Mouse (Mus musculus) c-Kit-positive CD71-positive TER-119-negative erythroid progenitor cells, embryonic 14.5 days (primary cell): ENCODE measurements at regions not wholly inside any gene's neighbourhood (a gene's known extent, or its start where the extent isn't known, plus 50 kb on each side); places are given as distances from the start of the nearest gene placed in this dataset.

Source experiments
- DNase-seq: peaks from one replicate; pipeline ENCODE4 v3.0.0-alpha.2; 2013; ENCODE audit warnings: low read depth

GRCm38 (mm10) chr6:51108336-51108956 lies 324.0 kb upstream of the Nfe2l3 start:
- DNase-seq: no peak

GRCm38 (mm10) chr6:51110596-51110995 lies 321.9 kb upstream of the Nfe2l3 start:
- DNase-seq: no peak

- DNase-seq: no peak
These were observed 317.7 kb upstream of the Nfe2l3 start for GRCm38 (mm10) chr6:51114604-51115333.

GRCm38 (mm10) chr6:51118833-51119535 lies 313.5 kb upstream of the Nfe2l3 start:
- DNase-seq: no peak

GRCm38 (mm10) chr6:51119691-51120302 lies 312.7 kb upstream of the Nfe2l3 start:
- no peak for DNase-seq

- no peak for DNase-seq
These were observed 309.5 kb upstream of the Nfe2l3 start for GRCm38 (mm10) chr6:51122941-51123340.

- no peak for DNase-seq
These were observed 304.6 kb upstream of the Nfe2l3 start for GRCm38 (mm10) chr6:51127851-51128250.

GRCm38 (mm10) chr6:51129096-51129495 lies 303.4 kb upstream of the Nfe2l3 start:
- DNase-seq: no peak

- no peak for DNase-seq
These were observed 302.9 kb upstream of the Nfe2l3 start for GRCm38 (mm10) chr6:51129591-51129990.

GRCm38 (mm10) chr6:51144762-51145161 lies 287.7 kb upstream of the Nfe2l3 start:
- DNase-seq: no peak

GRCm38 (mm10) chr6:51145863-51146262 lies 286.6 kb upstream of the Nfe2l3 start:
- DNase-seq: no peak

GRCm38 (mm10) chr6:51148821-51149220 lies 283.6 kb upstream of the Nfe2l3 start:
- no peak for DNase-seq

GRCm38 (mm10) chr6:51150066-51150465 lies 282.4 kb upstream of the Nfe2l3 start:
- DNase-seq: no peak

- DNase-seq: no peak
These were observed 282.0 kb upstream of the Nfe2l3 start for GRCm38 (mm10) chr6:51150486-51150885.

GRCm38 (mm10) chr6:51150916-51151315 lies 281.6 kb upstream of the Nfe2l3 start:
- no peak for DNase-seq

- DNase-seq: no peak
These were observed 275.6 kb upstream of the Nfe2l3 start for GRCm38 (mm10) chr6:51156836-51157370.

GRCm38 (mm10) chr6:51161149-51161548 lies 271.3 kb upstream of the Nfe2l3 start:
- no peak for DNase-seq

GRCm38 (mm10) chr6:51162208-51163082 lies 270.0 kb upstream of the Nfe2l3 start:
- no peak for DNase-seq

- DNase-seq: no peak
These were observed 269.2 kb upstream of the Nfe2l3 start for GRCm38 (mm10) chr6:51163266-51163665.

- DNase-seq: no peak
These were observed 268.6 kb upstream of the Nfe2l3 start for GRCm38 (mm10) chr6:51163882-51164281.

- no peak for DNase-seq
These were observed 265.4 kb upstream of the Nfe2l3 start for GRCm38 (mm10) chr6:51167028-51167427.
